Comparison of ENCODE assay signal across 10 mouse cellular contexts in the genomic region with DNA sequence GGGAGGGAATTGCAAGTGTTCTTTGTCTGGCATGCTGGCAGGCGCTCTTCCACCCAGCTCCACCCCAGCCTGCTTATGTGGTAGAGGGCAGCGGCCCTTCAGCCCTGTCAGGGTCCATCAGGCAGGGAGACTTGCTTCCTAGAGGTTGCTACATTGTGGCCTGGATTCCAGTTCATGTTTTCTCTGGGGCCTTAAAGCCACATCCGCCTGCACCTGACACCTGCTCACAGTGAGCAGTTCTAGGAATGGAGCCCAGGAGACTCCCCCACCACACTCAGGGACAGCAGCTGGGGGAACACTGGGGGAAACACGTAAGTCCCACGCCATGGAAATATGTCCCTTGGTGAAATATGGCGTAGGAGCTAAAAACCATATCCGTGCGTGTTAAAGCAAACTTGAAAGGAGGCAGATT. TPM values are rescaled to one million over a fixed set of nuclear protein-coding genes. Genes with fewer than 3 reads are reported as not detected.
DNase-seq lines count a peak whose midpoint lies in the region; ATAC-seq and TF ChIP-seq lines count a peak whose summit lies in the region.
"Had no signal": no experiment of that assay in that cellular context is flagged by ENCODE, and none has a peak within 500 bp of the region (broad histone marks: within the 10 kb centered on the region; RNA-seq: fewer than 3 reads in every experiment).

A gene (minus strand): TSS at position 155 of the 412 bp plus-strand sequence.

- no peak for DNase-seq in kidney, postnatal 10 days
- DNase-seq in layer of hippocampus, postnatal 25 days (ENCODE audit: extremely low spot score in 1 of 2, low spot score in 1 of 2): no peak
- DNase-seq in adrenal gland, adult 2 months: no peak
- DNase-seq in gastrocnemius, postnatal 10 days: no peak

- no peak within 1 kb of the TSS for H3K4me3 ChIP-seq in kidney, embryonic 15.5 days (replicated peaks)
- peak within 1 kb of the TSS; percentile 14 for H3K4me3 ChIP-seq in ES-Bruce4 (ENCODE audit: low read depth, low read length)
- no peak within 1 kb of the TSS for H3K4me3 ChIP-seq in olfactory bulb, adult 2 months (ENCODE audit: insufficient read depth, low read depth, low read length)
- H3K4me3 ChIP-seq: limb, embryonic 15.5 days had no signal

- ATAC-seq in kidney, embryonic 15.5 days (replicated peaks; ENCODE audit: low FRiP score): 0 out of 2 replicates have a peak, but pooled peaks have one; percentile 37
- no peak for ATAC-seq in cerebellum, adult (ENCODE audit: insufficient number of reproducible peaks, low FRiP score, low TSS enrichment)
- ATAC-seq: Patski had no signal

- peak within 1 kb of the TSS; percentile 30; the same call in 1 of the 2 replicates for H3K4me2 ChIP-seq in kidney, embryonic 15.5 days
- H3K4me2 ChIP-seq: limb, embryonic 15.5 days had no signal

- H3K9me3 ChIP-seq in kidney, embryonic 15.5 days (replicated peaks): no peaks in the 10 kb centered on the region
- H3K9me3 ChIP-seq in ES-Bruce4 (replicated peaks; ENCODE audit: control insufficient read depth, insufficient read depth, low read length, poor library complexity, severe bottlenecking): no peaks in the 10 kb centered on the region
- H3K9me3 ChIP-seq: limb, embryonic 15.5 days had no signal

- TF ChIP-seq POLR2A in ES-Bruce4 (IDR thresholded peaks at IDR 0.05; ENCODE audit: insufficient read depth, low read length): no peak
- TF ChIP-seq POLR2A in olfactory bulb, adult 2 months (IDR thresholded peaks at IDR 0.05; ENCODE audit: insufficient read depth, low read depth, low read length): no peak

- H3K27ac ChIP-seq in kidney, embryonic 15.5 days: no peak within 1 kb of the TSS
- H3K27ac ChIP-seq in ES-Bruce4 (ENCODE audit: insufficient read depth, low read length): no peak within 1 kb of the TSS
- no peak within 1 kb of the TSS for H3K27ac ChIP-seq in olfactory bulb, adult 2 months (ENCODE audit: insufficient read depth, low read depth, low read length)
- H3K27ac ChIP-seq: limb, embryonic 15.5 days had no signal

- H3K36me3 ChIP-seq in kidney, embryonic 15.5 days: no peaks in the 10 kb centered on the region
- no peaks in the 10 kb centered on the region for H3K36me3 ChIP-seq in ES-Bruce4 (ENCODE audit: control insufficient read depth, insufficient read depth, low read length, poor library complexity, severe bottlenecking)
- H3K36me3 ChIP-seq: limb, embryonic 15.5 days had no signal

- no peak for TF ChIP-seq CTCF in ES-Bruce4 (IDR thresholded peaks at IDR 0.05; ENCODE audit: low read depth, low read length)
- no peak for TF ChIP-seq CTCF in olfactory bulb, adult 2 months (IDR thresholded peaks at IDR 0.05; ENCODE audit: insufficient read depth, low read depth, low read length)

- H3K9ac ChIP-seq in kidney, embryonic 15.5 days: no peak within 1 kb of the TSS
- no peak within 1 kb of the TSS for H3K9ac ChIP-seq in ES-Bruce4 (ENCODE audit: low read depth, poor library complexity, severe bottlenecking)
- H3K9ac ChIP-seq: limb, embryonic 15.5 days had no signal

- 0 out of 2 replicates have a peak, but pooled peaks have one; percentile 45 for TF ChIP-seq EP300 in ES-Bruce4 (IDR thresholded peaks at IDR 0.05; ENCODE audit: insufficient read depth, low read depth, low read length)

- H3K4me1 ChIP-seq in kidney, embryonic 15.5 days: peaks cover 16% of the 10 kb centered on the region; the same call in 1 of the 2 replicates
- no peaks in the 10 kb centered on the region for H3K4me1 ChIP-seq in ES-Bruce4 (ENCODE audit: control insufficient read depth, insufficient read depth, low read length)
- H3K4me1 ChIP-seq in olfactory bulb, adult 2 months (ENCODE audit: control insufficient read depth, insufficient read depth, low read length): no peaks in the 10 kb centered on the region

- H3K27me3 ChIP-seq in kidney, embryonic 15.5 days: no peaks in the 10 kb centered on the region
- H3K27me3 ChIP-seq in ES-Bruce4 (ENCODE audit: control insufficient read depth, insufficient read depth, low read length, poor library complexity, severe bottlenecking): no peaks in the 10 kb centered on the region
- H3K27me3 ChIP-seq: limb, embryonic 15.5 days; Patski had no signal

- 28% methylated on average over 8 of the region's 8 CpGs for WGBS in kidney, embryonic 15.5 days
- WGBS in olfactory bulb, adult 2 months: 57% methylated on average over 8 of the region's 8 CpGs

RNA-seq across cellular contexts. Expression of the gene that starts here (rescaled TPM):
- 1.5 and 2.2 TPM in 2 replicates for polyA plus RNA-seq in kidney, embryonic 15.5 days (2015; fragmentation: Nextera tagmentation; extraction: Ambion mirVana)
- polyA plus RNA-seq in ES-Bruce4 (2011; ENCODE audit: insufficient read depth, insufficient read length, low read depth, missing spikeins): 0.72 and 1.9 TPM in 2 replicates
- total RNA-seq in layer of hippocampus, postnatal 25 days (2021): 10 to 100 TPM; 29.3 to 33.5 TPM
- polyA plus RNA-seq in olfactory bulb, adult 2 months (2012; ENCODE audit: insufficient read depth, insufficient read length, low replicate concordance, missing spikeins): 486 TPM in 1 of 2 replicates, not detected in the other
- total RNA-seq in adrenal gland, adult 2 months (2021): 1 to 10 TPM; 5.1 to 6.5 TPM
- 16.3 and 18.0 TPM in 2 replicates for polyA plus RNA-seq in adrenal gland, adult 2 months (2012; rRNA removed)
- total RNA-seq in gastrocnemius, postnatal 10 days (2021): 1 to 10 TPM; 1.8 to 3.3 TPM

Comparison
In these comparisons a context has a peak if more than half of its experiments do, and no peak if none do; other contexts are left out.
1. RNA of the gene that starts here (total RNA-seq): 29.3 to 33.5 TPM in layer of hippocampus, postnatal 25 days; 5.1 to 6.5 TPM in adrenal gland, adult 2 months and 1.8 to 3.3 TPM in gastrocnemius, postnatal 10 days; every median in the first group is over 4 times any median in the second.